Comparison of ENCODE assay signal across 8 mouse cellular contexts in genomic region chr10:100015370-100016325, GRCm38 (mm10). TPM values are rescaled to one million over a fixed set of nuclear protein-coding genes. Genes with fewer than 3 reads are reported as not detected.
DNase-seq lines count a peak whose midpoint lies in the region; ATAC-seq lines count a peak whose summit lies in the region.

Gene Kitl, plus strand, starts transcription at chr10:100015630.

- peak; percentile 80 for DNase-seq in R1 (ENCODE audit: low read depth, low spot score)
- peak; percentile 11 for DNase-seq in cerebellum, adult 9-11 months
- DNase-seq in frontal cortex, postnatal 25 days (ENCODE audit: low spot score in 2 of 2): peak; percentile 43 to 49
- DNase-seq in hindbrain, embryonic 11.5 days (ENCODE audit: low spot score): peak; percentile 77
- peak; percentile 48 to 62 for DNase-seq in layer of hippocampus, postnatal 14 days (ENCODE audit: low spot score in 2 of 2)
- DNase-seq in lung, postnatal 14 days: peak; percentile 84
- peak; percentile 84 for DNase-seq in retina, postnatal 1 day
- DNase-seq in c-Kit-positive CD71-positive TER-119-positive erythroid progenitor cells, embryonic 14.5 days (ENCODE audit: low spot score): no peak

- peak; percentile 89 for ATAC-seq in hindbrain, embryonic 11.5 days (ENCODE audit: low FRiP score)

- no peaks in the 10 kb centered on the region for H3K4me1 ChIP-seq in hindbrain, embryonic 11.5 days (replicated peaks; ENCODE audit: control insufficient read depth, insufficient read depth, low read length)

- under 1% methylated on average over 62 of the region's 70 CpGs for WGBS in hindbrain, embryonic 11.5 days

- H3K9me3 ChIP-seq in hindbrain, embryonic 11.5 days (ENCODE audit: control insufficient read depth, low read length): no peaks in the 10 kb centered on the region

- H3K4me3 ChIP-seq in hindbrain, embryonic 11.5 days (ENCODE audit: low read depth, low read length): peak within 1 kb of the TSS; percentile 63

- no peaks in the 10 kb centered on the region for H3K36me3 ChIP-seq in hindbrain, embryonic 11.5 days (ENCODE audit: control insufficient read depth, insufficient read depth, low read length)

- H3K4me2 ChIP-seq in hindbrain, embryonic 11.5 days (replicated peaks; ENCODE audit: low read depth, low read length): peak within 1 kb of the TSS; percentile 99

- H3K27ac ChIP-seq in hindbrain, embryonic 11.5 days (ENCODE audit: low read depth, low read length): no peak within 1 kb of the TSS; the same call in 1 of the 2 replicates

- peaks cover 7% of the 10 kb centered on the region; the same call in 1 of the 2 replicates for H3K27me3 ChIP-seq in hindbrain, embryonic 11.5 days (ENCODE audit: control insufficient read depth, insufficient read depth, low read length)

- H3K9ac ChIP-seq in hindbrain, embryonic 11.5 days (ENCODE audit: low read depth, low read length): peak within 1 kb of the TSS; percentile 64

RNA-seq across cellular contexts. Expression of gene Kitl, which starts in this region (rescaled TPM):
- polyA plus RNA-seq in hindbrain, embryonic 11.5 days (2014; fragmentation: Nextera tagmentation; extraction: Ambion mirVana): 18.0 and 20.9 TPM in 2 replicates
- 10 to 100 TPM; 29.1 to 49.0 TPM for total RNA-seq in layer of hippocampus, postnatal 14 days (2021)
